Mouse (Mus musculus) intestine, postnatal 0 days (tissue): Measurements from ENCODE around the gene C2cd4d. TPM values are rescaled to one million over a fixed set of nuclear protein-coding genes. Genes with fewer than 3 reads are reported as not detected.
A peak's percentile ranks its signal among the peaks of the same experiment; 100 is the strongest.

Source experiments
- ATAC-seq: fragments of 200-750 bp; cut with Nextera tagmentation; 2 replicates; pipeline ENCODE4 v1.8.0; 2017; ENCODE audit warnings: mild to moderate bottlenecking, moderate TSS enrichment, moderate library complexity
- H3K27ac ChIP-seq: fragments of 300-500 bp; sonication (generic); 2 replicates; pipeline ENCODE4 v1.5.1; 2014; ENCODE audit warnings: mild to moderate bottlenecking, low read depth, low read length, moderate library complexity
- H3K27me3 ChIP-seq: fragments of 300-500 bp; sonication (generic); replicated peaks from 2 replicates; pipeline ENCODE4 v1.6.1; 2014; ENCODE audit warnings: low read length, mixed read lengths; ENCODE audit not compliant: control insufficient read depth, insufficient read depth
- H3K36me3 ChIP-seq: fragments of 300-500 bp; sonication (generic); 2 replicates; pipeline ENCODE4 v1.6.1; 2014; ENCODE audit warnings: mild to moderate bottlenecking, moderate library complexity; ENCODE audit not compliant: control insufficient read depth, insufficient read depth
- H3K4me1 ChIP-seq: fragments of 300-500 bp; sonication (generic); replicated peaks from 2 replicates; pipeline ENCODE4 v1.6.1; 2014; ENCODE audit warnings: antibody characterized with exemption, low read length, mixed read lengths; ENCODE audit not compliant: control insufficient read depth, insufficient read depth
- H3K4me2 ChIP-seq: fragments of 300-500 bp; sonication (generic); replicated peaks from 2 replicates; pipeline ENCODE4 v1.6.1; 2014; ENCODE audit warnings: low read depth, mild to moderate bottlenecking, moderate library complexity
- H3K4me3 ChIP-seq: fragments of 300-500 bp; sonication (generic); 2 replicates; pipeline ENCODE4 v1.5.1; 2014; ENCODE audit warnings: low read depth, low read length
- H3K9ac ChIP-seq: fragments of 300-500 bp; sonication (generic); 2 replicates; pipeline ENCODE4 v1.6.1; 2014; ENCODE audit warnings: mild to moderate bottlenecking, low read depth, low read length
- H3K9me3 ChIP-seq: fragments of 300-500 bp; sonication (generic); 2 replicates; pipeline ENCODE4 v1.6.1; 2016; ENCODE audit warnings: mixed run types; ENCODE audit not compliant: control insufficient read depth
- CTCF ChIP-seq: sonication (generic); IDR thresholded peaks from 2 replicates; pipeline ENCODE4 v1.5.1; 2016; ENCODE audit warnings: low read depth, mild to moderate bottlenecking, control low read depth, antibody characterized with exemption, moderate library complexity
- WGBS: fragments of 180-500 bp; shearing (Covaris S2); extraction: QIAGEN DNeasy Blood & Tissue Kit; methylation state at CpG from one replicate; pipeline ENCODE4 v1.1.7; 2014; 5-methylcytosine and 5-hydroxymethylcytosine counted together
- polyA plus RNA-seq: library from polyadenylated mRNA; unstranded; fragments of >200 nt; fragmentation: Nextera tagmentation; extraction: Ambion mirVana; gene quantifications from 2 replicates; pipeline ENCODE4 v1.2.1, GENCODE M21; 2015

C2cd4d gene
- polyA plus RNA-seq, 1 experiment from 2014 or later = 0.87 TPM

GRCm38 (mm10) chr3:94413031-94413679 is 50.9 kb downstream of the C2cd4d start, which contains the start of gene Tdrkh:
Tdrkh (plus strand) TSS chr3:94413273.
- Histone ChIP-seq H3K4me2 (peak within 1 kb of the TSS; percentile 66), H3K9me3 (no peaks in the 10 kb centered on the region), H3K27ac (no peak within 1 kb of the TSS), H3K27me3 (no peaks in the 10 kb centered on the region), H3K9ac (no peak within 1 kb of the TSS), H3K36me3 (no peaks in the 10 kb centered on the region), H3K4me1 (no peaks in the 10 kb centered on the region; the same call in 1 of the 2 replicates), H3K4me3 (peak within 1 kb of the TSS; percentile 40)
- peak; percentile 99 for ATAC-seq
- WGBS = 7% methylated on average over 52 of the region's 52 CpGs
- TF ChIP-seq CTCF = peak; percentile 52

Other genes with a start within 250 kb of the C2cd4d start
- not detected in 2 replicates for gene Gm10696, start 184.2 kb upstream of the C2cd4d start, polyA plus RNA-seq
- not detected in 2 replicates for gene Gm5286, start 165.7 kb upstream of the C2cd4d start, polyA plus RNA-seq
- gene Gm4778, start 98.4 kb upstream of the C2cd4d start, polyA plus RNA-seq = not detected in 2 replicates
- gene Them4, start 52.3 kb upstream of the C2cd4d start, polyA plus RNA-seq = 18.0 and 19.8 TPM in 2 replicates
- not detected in 2 replicates for gene Them5, start 20.3 kb upstream of the C2cd4d start, polyA plus RNA-seq
- gene Rorc, start 10.4 kb downstream of the C2cd4d start, polyA plus RNA-seq = 25.5 and 32.1 TPM in 2 replicates
- 0.68 and 0.86 TPM in 2 replicates for gene Lingo4, start 36.1 kb downstream of the C2cd4d start, polyA plus RNA-seq
- 5.6 and 6.2 TPM in 2 replicates for gene Tdrkh, start 50.8 kb downstream of the C2cd4d start, polyA plus RNA-seq
- 33.5 and 35.2 TPM in 2 replicates for gene Mrpl9, start 80.9 kb downstream of the C2cd4d start, polyA plus RNA-seq
- 0.35 and 0.56 TPM in 2 replicates for gene Oaz3, start 81.5 kb downstream of the C2cd4d start, polyA plus RNA-seq
- 12.2 and 12.8 TPM in 2 replicates for gene Celf3, start 115.9 kb downstream of the C2cd4d start, polyA plus RNA-seq
- gene Riiad1, start 117.9 kb downstream of the C2cd4d start, polyA plus RNA-seq = 3.5 and 3.9 TPM in 2 replicates
- 20.9 and 26.5 TPM in 2 replicates for gene Snx27, start 220.3 kb downstream of the C2cd4d start, polyA plus RNA-seq